Mouse (Mus musculus) intestine, postnatal 0 days (tissue): ENCODE measurements around the gene Tns1. TPM values are rescaled to one million over a fixed set of nuclear protein-coding genes. Genes with fewer than 3 reads are reported as not detected.
"Not testable (repeated sequence)": the region's sequence is repeated elsewhere in the genome, so short reads cannot be mapped to it uniquely, and the experiment has no call there.

Experiments used
- ATAC-seq: fragments of 200-750 bp; cut with Nextera tagmentation; 2 replicates; pipeline ENCODE4 v1.8.0; 2017; ENCODE audit warnings: mild to moderate bottlenecking, moderate TSS enrichment, moderate library complexity
- H3K27ac ChIP-seq: fragments of 300-500 bp; sonication (generic); 2 replicates; pipeline ENCODE4 v1.5.1; 2014; ENCODE audit warnings: mild to moderate bottlenecking, low read depth, low read length, moderate library complexity
- H3K27me3 ChIP-seq: fragments of 300-500 bp; sonication (generic); replicated peaks from 2 replicates; pipeline ENCODE4 v1.6.1; 2014; ENCODE audit warnings: low read length, mixed read lengths; ENCODE audit not compliant: control insufficient read depth, insufficient read depth
- H3K36me3 ChIP-seq: fragments of 300-500 bp; sonication (generic); 2 replicates; pipeline ENCODE4 v1.6.1; 2014; ENCODE audit warnings: mild to moderate bottlenecking, moderate library complexity; ENCODE audit not compliant: control insufficient read depth, insufficient read depth
- H3K4me1 ChIP-seq: fragments of 300-500 bp; sonication (generic); replicated peaks from 2 replicates; pipeline ENCODE4 v1.6.1; 2014; ENCODE audit warnings: antibody characterized with exemption, low read length, mixed read lengths; ENCODE audit not compliant: control insufficient read depth, insufficient read depth
- H3K4me2 ChIP-seq: fragments of 300-500 bp; sonication (generic); replicated peaks from 2 replicates; pipeline ENCODE4 v1.6.1; 2014; ENCODE audit warnings: low read depth, mild to moderate bottlenecking, moderate library complexity
- H3K4me3 ChIP-seq: fragments of 300-500 bp; sonication (generic); 2 replicates; pipeline ENCODE4 v1.5.1; 2014; ENCODE audit warnings: low read depth, low read length
- H3K9ac ChIP-seq: fragments of 300-500 bp; sonication (generic); 2 replicates; pipeline ENCODE4 v1.6.1; 2014; ENCODE audit warnings: mild to moderate bottlenecking, low read depth, low read length
- H3K9me3 ChIP-seq: fragments of 300-500 bp; sonication (generic); 2 replicates; pipeline ENCODE4 v1.6.1; 2016; ENCODE audit warnings: mixed run types; ENCODE audit not compliant: control insufficient read depth
- CTCF ChIP-seq: sonication (generic); IDR thresholded peaks from 2 replicates; pipeline ENCODE4 v1.5.1; 2016; ENCODE audit warnings: low read depth, mild to moderate bottlenecking, control low read depth, antibody characterized with exemption, moderate library complexity
- WGBS: fragments of 180-500 bp; shearing (Covaris S2); extraction: QIAGEN DNeasy Blood & Tissue Kit; methylation state at CpG from one replicate; pipeline ENCODE4 v1.1.7; 2014; 5-methylcytosine and 5-hydroxymethylcytosine counted together
- polyA plus RNA-seq: library from polyadenylated mRNA; unstranded; fragments of >200 nt; fragmentation: Nextera tagmentation; extraction: Ambion mirVana; gene quantifications from 2 replicates; pipeline ENCODE4 v1.2.1, GENCODE M21; 2015

Tns1 gene
- polyA plus RNA-seq, 1 experiment from 2014 or later = 21.5 TPM

GRCm38 (mm10) chr1:73905811-73906190, 218.4 kb downstream of the Tns1 start:
- Histone ChIP-seq H3K4me3 (no peak overlapping the region), H3K4me1 (no peaks in the 10 kb centered on the region), H3K27ac (no peak overlapping the region), H3K9me3 (no peaks in the 10 kb centered on the region), H3K4me2 (no peak overlapping the region), H3K27me3 (no peaks in the 10 kb centered on the region), H3K36me3 (no peaks in the 10 kb centered on the region), H3K9ac (no peak overlapping the region)
- ATAC-seq = no peak
- TF ChIP-seq CTCF = peak; percentile 27; the same call in 1 of the 2 replicates
- WGBS = 64% methylated on average over 5 of the region's 5 CpGs

- TF ChIP-seq CTCF = no peak
- H3K4me1 ChIP-seq = no peaks in the 10 kb centered on the region
- H3K9me3 ChIP-seq = no peaks in the 10 kb centered on the region
- 56% methylated on average over 9 of the region's 10 CpGs for WGBS
- ATAC-seq = no peak
- H3K27me3 ChIP-seq = no peaks in the 10 kb centered on the region
- H3K4me2 ChIP-seq = no peak overlapping the region
- H3K9ac ChIP-seq = no peak overlapping the region
- no peak overlapping the region for H3K27ac ChIP-seq
- H3K4me3 ChIP-seq = no peak overlapping the region
- H3K36me3 ChIP-seq = no peaks in the 10 kb centered on the region
Measured at GRCm38 (mm10) chr1:73905111-73905810, 219.0 kb downstream of the Tns1 start.

GRCm38 (mm10) chr1:73904641-73905040, 219.6 kb downstream of the Tns1 start:
- H3K4me3 ChIP-seq = no peak overlapping the region
- no peaks in the 10 kb centered on the region for H3K9me3 ChIP-seq
- no peaks in the 10 kb centered on the region for H3K4me1 ChIP-seq
- H3K27ac ChIP-seq = no peak overlapping the region
- H3K4me2 ChIP-seq = no peak overlapping the region
- H3K27me3 ChIP-seq = no peaks in the 10 kb centered on the region
- H3K36me3 ChIP-seq = no peaks in the 10 kb centered on the region
- WGBS = 91% methylated on average over 8 of the region's 8 CpGs
- no peak for TF ChIP-seq CTCF
- ATAC-seq = no peak
- no peak overlapping the region for H3K9ac ChIP-seq

- H3K4me2 ChIP-seq = no peak overlapping the region
- H3K27me3 ChIP-seq = no peaks in the 10 kb centered on the region
- no peak for TF ChIP-seq CTCF
- no peaks in the 10 kb centered on the region for H3K4me1 ChIP-seq
- H3K9me3 ChIP-seq = no peaks in the 10 kb centered on the region
- H3K36me3 ChIP-seq = no peaks in the 10 kb centered on the region
- no peak for ATAC-seq
- no peak overlapping the region for H3K9ac ChIP-seq
- no peak overlapping the region for H3K27ac ChIP-seq
- no peak overlapping the region for H3K4me3 ChIP-seq
- 85% methylated on average over 5 of the region's 5 CpGs for WGBS
Measured at GRCm38 (mm10) chr1:73903035-73903434, 221.2 kb downstream of the Tns1 start.

GRCm38 (mm10) chr1:73902171-73902991, 221.9 kb downstream of the Tns1 start:
- WGBS = 17% methylated on average over 16 of the region's 16 CpGs
- no peak overlapping the region for H3K4me3 ChIP-seq
- no peak overlapping the region for H3K9ac ChIP-seq
- TF ChIP-seq CTCF = peak; percentile 86
- no peaks in the 10 kb centered on the region for H3K27me3 ChIP-seq
- H3K4me1 ChIP-seq = no peaks in the 10 kb centered on the region
- H3K4me2 ChIP-seq = no peak overlapping the region
- no peaks in the 10 kb centered on the region for H3K9me3 ChIP-seq
- H3K36me3 ChIP-seq = no peaks in the 10 kb centered on the region
- peak; percentile 59 for ATAC-seq
- H3K27ac ChIP-seq = no peak overlapping the region

GRCm38 (mm10) chr1:73901496-73901899, 222.8 kb downstream of the Tns1 start:
- no peak overlapping the region for H3K4me3 ChIP-seq
- WGBS = 16% methylated on average over 3 of the region's 3 CpGs
- no peaks in the 10 kb centered on the region for H3K27me3 ChIP-seq
- 0 out of 2 replicates have a peak, but pooled peaks have one; percentile 13 for ATAC-seq
- H3K9me3 ChIP-seq = no peaks in the 10 kb centered on the region
- no peaks in the 10 kb centered on the region for H3K36me3 ChIP-seq
- peak; percentile 99 for TF ChIP-seq CTCF
- no peak overlapping the region for H3K4me2 ChIP-seq
- H3K9ac ChIP-seq = no peak overlapping the region
- no peaks in the 10 kb centered on the region for H3K4me1 ChIP-seq
- no peak overlapping the region for H3K27ac ChIP-seq

- not testable (repeated sequence) for H3K9ac ChIP-seq, H3K9me3 ChIP-seq, H3K4me1 ChIP-seq, H3K27me3 ChIP-seq, ATAC-seq, H3K4me2 ChIP-seq, H3K36me3 ChIP-seq, H3K27ac ChIP-seq, H3K4me3 ChIP-seq
- 91% methylated on average over 6 of the region's 6 CpGs for WGBS
Measured at GRCm38 (mm10) chr1:73895451-73895850, 228.8 kb downstream of the Tns1 start.
